Mouse (Mus musculus): Measurements from ENCODE around the gene Cep89. TPM values are rescaled to one million over a fixed set of nuclear protein-coding genes. Genes with fewer than 3 reads are reported as not detected.

Cep89 gene
- total RNA-seq, 4 experiments from 2014 or later = 13.7 to 19.8 (median 19.0) TPM

DNA sequence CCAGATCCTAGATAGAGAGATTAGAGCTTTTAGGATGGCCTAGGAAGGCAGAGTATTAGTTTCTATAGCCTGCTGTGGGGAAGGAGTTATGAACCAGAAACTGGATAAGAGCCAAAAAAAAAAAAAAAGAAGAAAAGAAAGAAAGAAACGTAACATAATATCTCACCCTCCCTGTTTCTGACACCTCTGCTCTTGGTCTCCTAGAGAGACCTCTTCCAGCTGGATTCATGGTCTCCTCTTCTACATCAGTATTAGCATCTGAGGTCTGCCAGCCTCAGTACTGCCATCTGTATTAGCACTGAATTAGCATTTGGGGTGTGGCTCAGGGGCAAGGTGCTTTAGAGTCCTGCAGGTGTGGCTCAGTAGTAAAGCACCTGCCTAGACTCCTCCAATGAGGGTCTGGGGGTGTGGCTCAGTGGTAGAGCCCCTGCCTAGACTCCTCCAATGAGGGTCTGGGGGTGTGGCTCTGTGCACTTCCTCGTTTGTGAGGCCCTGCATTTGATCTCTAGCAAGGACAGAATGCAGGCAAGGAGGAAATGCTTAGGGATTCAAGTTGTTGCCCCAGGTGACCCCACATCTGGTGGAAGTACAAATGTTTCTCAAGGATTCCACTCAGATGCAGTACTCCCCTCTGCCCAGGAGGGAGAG lies 14.0 kb upstream of the Cep89 start:
- DNase-seq (ENCODE audit: low spot score in 2 of 2) = no peak

DNA sequence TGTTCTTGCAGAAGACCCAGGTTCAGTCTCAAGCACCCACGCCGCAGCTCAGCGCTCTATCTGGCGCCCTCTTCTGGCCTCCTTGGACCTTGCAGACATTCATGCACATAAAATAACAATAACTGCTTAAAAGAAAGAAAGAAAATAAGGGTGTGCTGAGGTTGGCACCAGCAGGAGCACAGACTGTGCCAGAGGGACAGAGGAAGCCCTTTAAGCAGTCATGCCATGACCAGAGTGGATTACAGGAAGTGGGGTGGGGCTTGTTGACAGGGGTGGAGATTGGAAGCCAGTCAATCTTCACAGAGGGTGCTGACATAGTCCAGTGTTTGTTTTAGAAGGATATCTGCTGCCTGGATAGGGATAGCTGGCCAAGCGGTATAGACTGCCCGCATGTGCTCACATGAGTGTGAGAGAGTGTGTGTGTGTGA lies 10.3 kb upstream of the Cep89 start:
- DNase-seq (ENCODE audit: low spot score in 2 of 2) = no peak

DNA sequence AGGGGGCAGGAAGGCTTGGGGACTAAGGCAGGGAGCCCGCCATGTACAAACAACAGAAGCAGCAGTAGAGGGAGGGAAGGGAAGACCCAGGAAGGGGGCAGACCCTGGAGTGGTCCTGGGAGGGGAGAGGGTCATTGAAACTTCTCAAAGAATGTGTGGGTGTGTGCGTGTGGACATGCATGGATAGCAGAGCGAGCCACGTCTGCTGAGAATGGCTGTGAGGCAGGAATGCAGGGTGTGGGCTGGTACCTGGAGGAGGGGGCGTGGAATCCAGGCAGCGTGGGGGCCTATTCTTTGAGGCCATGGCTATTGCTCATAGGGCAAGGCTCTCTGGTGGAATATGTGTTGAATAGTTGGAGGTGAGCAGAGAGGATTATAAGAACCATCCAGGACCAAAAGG lies 8.1 kb upstream of the Cep89 start:
- no peak for DNase-seq (ENCODE audit: low spot score in 2 of 2)

DNA sequence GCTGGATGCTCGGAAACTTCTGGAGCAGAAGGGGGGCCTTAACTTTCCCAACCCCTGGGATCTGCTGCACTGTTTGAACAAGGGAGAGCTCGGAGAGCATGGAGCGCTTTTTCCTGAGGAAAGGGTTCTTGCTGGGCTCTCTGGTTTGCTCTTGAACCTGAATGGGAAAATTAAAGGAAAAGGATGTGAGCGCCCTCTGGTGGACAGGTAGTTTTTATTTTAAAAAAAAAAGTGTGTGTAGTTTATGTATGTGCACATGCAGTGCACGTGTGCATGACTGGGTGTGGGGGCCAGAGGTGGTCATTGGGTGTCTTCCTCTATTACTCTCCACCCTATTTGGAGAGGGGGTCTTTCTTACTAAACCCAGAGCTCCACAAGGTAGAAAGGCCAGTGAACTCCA lies 3.9 kb upstream of the Cep89 start:
- DNase-seq (ENCODE audit: low spot score in 2 of 2) = no peak

DNA sequence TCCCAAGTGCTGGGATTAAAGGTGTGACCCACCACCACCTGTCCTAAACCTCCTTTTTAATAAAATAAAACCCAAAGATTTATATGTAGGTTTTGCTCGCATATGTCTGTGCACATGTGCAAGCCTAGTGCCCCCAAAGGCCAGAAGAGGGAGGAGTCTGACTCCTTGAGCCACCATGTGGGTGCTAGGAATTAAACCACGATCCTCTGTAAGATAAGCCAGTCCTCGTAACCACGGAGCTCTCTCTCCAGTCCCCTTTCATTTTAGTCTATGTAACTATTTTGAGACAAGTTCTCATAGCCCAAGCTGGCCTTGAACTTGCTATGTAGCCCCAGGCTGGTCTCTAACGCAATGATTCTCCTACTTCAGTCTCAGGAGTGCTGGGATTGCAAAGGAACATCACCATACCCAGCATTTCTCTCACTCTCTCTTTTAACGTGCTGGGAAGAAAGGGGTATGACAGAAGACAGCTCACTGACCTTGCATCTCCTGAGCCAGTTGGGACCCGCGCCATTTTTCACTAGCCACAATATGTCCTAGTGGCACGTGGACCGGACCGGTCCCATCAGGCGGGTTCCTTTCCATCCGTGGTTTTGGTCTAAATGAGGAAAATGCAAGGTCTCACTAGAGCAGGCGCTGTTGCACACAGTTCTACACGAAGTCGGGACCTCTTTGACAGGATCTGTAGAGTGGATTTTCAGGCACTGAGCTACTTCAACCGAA lies 940 bp upstream of the Cep89 start:
- no peak for DNase-seq (ENCODE audit: low spot score in 2 of 2)

DNA sequence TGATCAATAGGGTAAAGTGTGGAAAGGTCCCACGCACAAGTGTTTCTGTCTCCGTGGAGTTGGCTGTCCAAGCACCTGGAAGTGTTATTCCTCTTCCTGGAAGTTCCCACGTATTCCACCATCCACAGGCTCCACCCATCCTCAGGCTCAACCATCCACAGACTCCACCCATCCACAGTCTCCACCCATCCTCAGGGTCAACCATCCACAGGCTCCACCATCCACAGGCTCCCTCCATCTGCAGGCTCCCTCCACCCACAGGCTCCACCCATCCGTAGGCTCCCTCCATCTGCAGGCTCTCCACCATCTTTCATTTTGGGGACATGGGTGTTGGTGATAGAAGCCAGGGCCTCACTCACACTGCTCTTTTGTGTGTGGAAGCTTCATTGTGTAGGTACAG lies 4.3 kb downstream of the Cep89 start:
- DNase-seq (ENCODE audit: low spot score in 2 of 2) = no peak

DNA sequence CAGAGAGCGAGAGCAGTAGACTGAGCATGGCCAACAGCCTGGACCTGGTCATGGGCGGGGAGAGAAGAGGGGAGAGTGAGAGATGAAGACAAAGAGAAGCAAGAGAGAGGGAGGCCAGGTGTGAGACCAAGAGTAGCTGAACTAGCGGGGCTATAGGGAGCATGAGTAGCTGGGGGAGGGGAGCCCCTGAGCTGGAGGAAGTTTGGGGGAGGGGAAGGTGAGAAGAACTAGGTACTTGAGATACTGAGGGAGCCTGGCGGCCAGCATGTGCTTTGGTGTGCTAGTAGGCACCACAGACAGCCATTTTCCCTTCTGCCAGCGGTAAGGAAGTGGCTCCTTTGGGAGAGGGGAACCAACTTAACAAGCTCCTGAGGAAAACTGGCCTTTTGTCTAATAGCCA lies 18.4 kb downstream of the Cep89 start:
- no peak for DNase-seq (ENCODE audit: low spot score in 2 of 2)

DNA sequence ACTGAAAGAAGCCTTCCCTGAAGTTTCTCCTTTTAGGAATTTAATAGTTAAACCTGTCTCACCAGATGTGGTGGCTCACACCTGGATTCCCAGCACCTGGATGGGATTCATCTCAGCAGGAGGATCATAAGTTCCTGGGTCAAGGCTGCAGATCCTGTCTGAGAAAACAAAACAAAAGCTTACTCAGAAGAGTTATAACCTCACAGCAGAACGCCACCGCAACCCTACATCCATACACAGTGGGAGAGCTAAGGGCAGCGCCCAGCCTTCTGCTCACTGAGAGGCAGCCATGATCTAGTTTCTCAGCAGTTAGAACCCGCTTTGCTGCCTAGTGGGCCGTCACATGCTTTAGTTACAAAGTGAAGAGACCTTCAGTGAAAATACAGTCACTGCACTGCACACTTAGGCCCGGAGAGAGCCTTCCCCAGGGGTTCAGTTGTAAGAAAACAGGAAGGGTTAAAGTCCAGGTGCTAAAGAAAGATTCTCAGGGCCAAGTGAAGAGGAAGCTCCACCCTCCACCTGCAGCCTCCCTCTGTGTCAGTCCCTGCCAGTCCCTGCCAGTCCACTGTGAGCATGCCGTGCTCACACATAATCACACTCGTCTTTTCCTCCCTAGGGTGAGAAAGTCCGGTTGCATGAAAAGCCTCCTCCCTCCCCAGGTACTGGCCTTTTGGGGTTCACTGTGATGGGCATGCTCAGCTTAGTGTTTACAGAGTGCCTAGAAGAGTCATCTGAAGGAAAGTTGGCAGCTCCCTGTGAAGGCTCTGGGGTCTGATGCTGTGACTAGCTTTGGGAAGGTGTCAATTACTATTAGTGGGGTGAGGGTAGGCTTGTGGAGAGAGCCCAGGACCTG lies 19.2 kb downstream of the Cep89 start:
- no peak for DNase-seq (ENCODE audit: low spot score in 2 of 2)

DNA sequence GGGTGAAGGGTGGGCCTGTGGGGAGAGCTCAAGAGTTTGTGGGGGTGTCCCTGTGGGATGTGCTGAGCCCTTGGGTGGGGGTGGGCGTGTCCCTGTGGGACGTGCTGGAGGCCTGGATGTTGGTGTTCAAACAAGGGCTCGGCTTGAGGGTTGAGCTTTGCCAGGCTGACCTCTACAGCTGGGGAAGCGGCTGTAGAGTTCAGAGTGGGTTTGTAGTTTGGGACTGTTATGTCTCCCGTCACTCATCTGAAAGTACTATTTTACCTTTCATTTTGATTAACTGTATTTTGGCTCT lies 19.8 kb downstream of the Cep89 start:
- DNase-seq (ENCODE audit: low spot score in 2 of 2) = no peak

DNA sequence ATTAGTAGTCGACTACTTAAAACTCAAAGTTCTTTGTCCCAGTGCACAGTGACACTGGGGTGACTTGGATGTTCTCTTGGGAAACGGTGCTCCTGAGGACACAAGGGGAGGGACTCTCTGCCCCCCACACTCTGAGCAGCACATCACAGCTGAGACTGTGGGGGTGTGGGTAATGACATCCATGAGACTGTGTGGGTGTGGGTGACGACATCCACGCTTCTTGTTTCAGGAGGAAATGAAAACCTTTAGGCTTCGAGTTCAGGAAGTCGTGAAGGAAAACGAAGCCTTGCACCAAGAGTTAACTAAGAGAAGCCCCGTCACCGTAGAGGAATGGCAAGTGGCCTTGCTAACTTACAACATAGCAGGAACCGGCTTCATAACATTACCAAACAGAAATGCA lies 26.2 kb downstream of the Cep89 start:
- no peak for DNase-seq (ENCODE audit: low spot score in 2 of 2)

DNA sequence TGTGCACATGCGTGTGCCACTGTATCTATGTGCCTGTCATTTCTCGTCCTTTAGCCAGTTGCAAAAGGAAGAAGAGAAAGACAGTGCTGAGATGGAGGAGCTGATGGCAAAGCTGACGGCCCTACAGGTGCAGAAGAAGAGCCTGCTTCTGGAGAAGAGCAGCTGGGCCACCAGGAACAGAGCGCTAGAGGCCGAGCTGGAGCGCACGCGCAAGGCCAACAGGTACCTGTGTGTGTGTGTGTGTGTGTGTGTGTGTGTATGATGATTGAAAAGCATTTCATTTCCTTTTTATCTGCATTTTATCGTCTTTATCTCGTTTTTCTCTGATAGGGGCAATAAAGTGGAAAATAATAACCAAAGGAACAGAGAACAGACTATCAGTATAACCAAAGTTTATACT lies 31.3 kb downstream of the Cep89 start:
- DNase-seq (ENCODE audit: low spot score in 2 of 2) = no peak

DNA sequence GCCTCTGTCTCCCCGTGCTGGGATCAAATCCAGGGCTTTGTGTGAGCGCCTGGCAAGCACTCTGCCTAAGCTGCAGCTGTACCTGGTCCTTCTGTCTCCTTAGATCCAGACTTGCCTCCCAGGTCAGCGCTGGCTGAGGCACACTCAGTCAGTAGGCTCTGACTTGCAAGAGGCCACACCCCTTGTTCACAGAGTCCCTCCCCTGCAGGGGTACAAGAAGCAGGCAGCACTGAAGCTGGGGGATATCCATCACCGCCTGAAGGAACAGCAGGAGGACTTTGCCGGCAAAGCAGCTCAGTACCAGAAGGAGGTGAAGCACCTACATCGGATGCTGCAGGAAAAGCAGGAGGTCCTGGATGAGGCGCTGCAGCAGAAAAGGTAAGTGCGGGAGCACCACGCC lies 38.4 kb downstream of the Cep89 start:
- DNase-seq (ENCODE audit: low spot score in 2 of 2) = no peak

DNA sequence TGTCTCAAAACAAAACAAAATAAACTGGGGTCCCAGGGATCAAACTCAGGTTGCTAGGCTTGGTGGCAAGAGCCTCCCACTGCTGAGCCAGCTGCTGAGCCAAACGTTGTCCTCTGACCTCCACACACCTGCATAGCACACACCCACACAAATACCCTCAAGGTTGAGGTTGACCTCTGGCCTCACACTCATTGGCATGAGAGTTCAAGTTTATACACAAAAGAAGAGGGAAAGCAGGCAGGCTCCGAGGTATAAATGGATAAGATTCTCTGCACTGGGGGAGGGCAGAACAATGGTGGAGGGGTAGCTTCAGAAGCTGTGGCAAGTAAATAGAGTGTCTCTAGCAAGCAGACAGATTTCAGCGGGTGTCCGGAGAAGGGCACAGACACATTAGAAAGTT lies 50.7 kb downstream of the Cep89 start:
- no peak for DNase-seq (ENCODE audit: low spot score in 2 of 2)

DNA sequence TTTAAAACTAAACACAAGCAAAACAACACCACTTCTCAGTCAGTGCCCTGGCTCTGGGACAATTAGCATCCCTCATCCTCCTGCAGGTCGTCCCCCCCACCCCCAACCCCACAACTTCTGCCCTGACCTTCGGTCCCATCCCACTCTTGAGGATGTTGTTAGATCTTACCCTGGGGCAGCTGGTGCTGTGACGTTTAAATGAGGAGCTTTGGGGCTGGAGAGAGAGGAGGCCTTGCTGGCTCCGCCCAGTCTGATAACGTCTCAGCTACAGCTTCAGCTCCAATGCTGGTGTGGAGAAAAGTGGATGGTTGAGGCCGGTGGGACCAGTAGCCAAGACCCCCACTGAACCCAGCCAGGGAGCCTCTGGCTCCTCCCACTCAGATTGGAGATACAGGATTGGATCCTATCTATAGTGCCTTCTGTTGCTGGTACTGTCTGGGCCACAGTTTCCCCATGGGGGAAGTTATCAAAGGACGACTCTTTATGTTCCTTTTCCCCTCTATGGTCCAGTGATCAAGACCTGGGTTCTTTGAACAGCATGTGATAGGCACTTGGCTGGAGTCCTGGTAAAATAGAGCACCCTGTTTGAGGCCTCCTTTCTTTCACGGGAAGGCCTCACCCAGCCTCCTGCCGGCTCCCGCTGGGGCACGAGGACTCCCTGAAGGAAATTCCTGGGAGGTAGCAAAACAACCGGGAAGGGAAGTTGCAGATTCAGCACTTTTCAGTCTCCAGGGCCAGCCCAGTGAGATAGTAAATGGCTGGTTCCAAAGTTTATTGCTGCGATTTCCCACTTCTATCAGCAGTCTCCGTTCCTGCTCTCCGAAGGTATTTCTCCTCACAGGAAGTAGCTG lies 51.4 kb downstream of the Cep89 start, which contains the start of gene Slc7a9:
Gene Slc7a9 (plus strand): TSS at position 801 of the 851 bp plus-strand sequence.
- no peak for DNase-seq (ENCODE audit: low spot score in 2 of 2)

DNA sequence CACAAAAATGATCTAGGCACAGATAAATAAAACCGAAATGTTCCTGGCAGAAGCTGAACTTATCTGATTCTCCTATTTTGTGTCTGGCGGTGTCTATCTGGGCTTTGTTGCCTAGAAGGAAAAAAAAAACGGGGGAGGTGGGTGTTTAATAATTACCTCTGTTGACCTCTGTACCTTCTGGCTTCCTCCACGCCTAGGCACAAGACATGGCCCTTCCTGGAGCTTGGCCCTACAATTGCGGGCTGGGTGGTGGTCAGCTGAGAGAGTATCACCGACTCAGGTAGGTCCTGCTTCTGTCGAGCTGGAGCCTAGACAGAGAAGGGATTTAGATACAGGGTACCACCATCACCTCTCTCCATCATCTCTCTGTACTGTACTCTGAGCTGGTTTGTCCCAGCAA lies 52.0 kb downstream of the Cep89 start:
- DNase-seq (ENCODE audit: low spot score in 2 of 2) = no peak

DNA sequence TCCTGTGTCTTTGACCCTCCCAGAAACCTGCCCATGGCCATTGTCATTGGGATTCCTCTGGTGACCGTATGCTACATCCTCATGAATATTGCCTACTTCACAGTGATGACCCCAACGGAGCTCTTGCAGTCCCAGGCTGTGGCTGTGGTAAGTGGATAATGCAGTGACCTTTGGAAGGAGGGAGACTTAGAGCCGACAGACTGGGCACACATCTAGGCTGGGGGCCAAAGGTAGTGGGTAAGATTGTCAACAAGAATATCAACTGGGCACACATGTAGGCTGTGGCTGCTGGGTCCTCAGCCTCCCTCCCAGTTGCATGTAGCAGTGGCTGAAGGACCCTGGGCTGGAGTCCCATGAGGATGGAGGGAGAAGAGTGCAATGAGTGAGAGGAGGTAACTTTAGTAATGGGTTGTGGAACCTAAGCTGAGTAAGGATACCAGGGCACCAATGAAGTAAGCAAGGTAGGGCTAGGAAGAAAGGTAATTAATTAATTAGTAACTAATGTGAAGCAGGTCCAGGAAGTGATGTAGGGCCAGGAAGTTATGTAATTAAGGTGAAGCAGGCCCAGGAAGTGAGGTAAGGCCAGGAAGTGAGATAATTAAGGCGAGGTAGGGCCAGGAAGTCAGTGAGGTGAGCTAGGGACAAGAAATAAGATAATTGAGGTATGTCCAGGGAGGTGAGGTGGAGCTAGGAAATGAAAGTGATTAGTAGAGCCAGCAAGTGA lies 59.4 kb downstream of the Cep89 start:
- no peak for DNase-seq (ENCODE audit: low spot score in 2 of 2)

DNA sequence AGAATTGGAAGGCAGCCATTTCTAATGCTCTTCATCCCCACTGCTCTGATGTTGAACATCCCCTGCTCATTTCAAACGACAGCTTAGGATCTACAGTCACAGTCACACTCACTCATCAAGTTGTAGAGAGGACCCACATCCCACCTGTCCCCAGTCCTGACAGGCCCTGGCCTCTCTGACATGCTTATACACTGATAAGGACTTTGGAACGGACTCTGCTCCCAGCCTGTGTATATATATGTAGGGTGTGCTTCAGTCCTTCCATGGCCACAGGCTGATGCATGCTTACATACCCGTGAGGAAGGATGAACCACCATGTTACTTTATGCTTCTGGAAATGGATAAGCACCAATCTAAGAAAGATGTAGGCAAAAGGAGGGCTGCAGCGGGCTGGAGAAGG lies 64.1 kb downstream of the Cep89 start:
- no peak for DNase-seq (ENCODE audit: low spot score in 2 of 2)

DNA sequence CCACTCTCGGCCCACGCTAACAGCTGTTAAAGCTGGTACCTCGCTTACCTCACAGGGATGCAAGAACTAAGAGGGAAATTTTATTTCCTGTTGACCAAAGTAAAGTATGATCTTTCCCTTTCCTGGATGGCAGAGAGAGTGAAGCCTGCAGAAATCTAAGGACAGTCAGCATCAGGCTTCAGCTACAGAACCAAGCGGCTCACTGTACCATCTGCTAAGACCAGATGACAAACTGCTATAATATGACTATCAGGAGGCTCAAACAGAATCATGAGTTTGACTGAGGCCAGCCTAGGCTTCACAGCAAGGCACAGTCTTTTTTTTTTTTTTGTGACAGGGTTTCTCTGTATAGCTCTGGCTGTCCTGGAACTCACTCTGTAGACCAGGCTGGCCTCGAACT lies 68.2 kb downstream of the Cep89 start:
- DNase-seq (ENCODE audit: low spot score in 2 of 2) = no peak

DNA sequence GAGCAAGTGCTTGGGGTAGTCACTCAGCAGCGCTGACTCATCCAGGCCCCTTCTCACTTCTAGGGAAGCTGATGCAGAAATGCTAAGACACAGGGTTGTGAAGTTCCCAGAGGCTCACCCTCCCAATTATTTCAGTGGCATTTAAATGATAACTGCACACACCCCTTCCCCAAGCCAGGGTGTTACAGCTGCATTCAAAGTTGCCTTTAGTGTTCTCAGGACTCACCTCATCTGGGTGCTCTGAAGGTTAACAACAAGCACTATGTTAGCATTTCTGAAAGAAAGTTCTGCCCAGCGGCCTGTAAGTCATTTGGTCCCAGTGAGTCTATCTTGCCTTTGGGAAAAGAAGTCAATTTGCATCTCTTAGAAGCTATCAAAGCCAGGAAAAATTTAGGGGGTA lies 71.0 kb downstream of the Cep89 start:
- DNase-seq (ENCODE audit: low spot score in 2 of 2) = no peak

DNA sequence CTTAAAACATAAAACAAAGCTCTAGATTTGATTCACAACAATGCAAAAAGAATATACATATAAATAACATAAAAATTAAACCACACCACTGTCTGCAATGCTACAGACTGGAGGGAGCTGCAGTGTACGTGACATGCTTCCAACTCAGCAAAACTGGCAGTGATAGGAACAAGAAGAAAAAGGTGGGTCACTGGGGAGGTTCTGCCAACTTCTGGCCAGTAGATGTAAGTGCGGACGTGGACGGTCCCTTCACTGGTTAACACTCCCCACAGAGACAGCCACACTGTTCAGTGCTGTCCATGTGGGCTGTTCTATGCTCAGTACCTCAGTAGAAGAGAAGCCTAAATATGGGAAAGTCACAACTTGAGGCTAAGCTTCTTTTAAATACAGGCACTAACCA lies 74.0 kb downstream of the Cep89 start:
- no peak for DNase-seq (ENCODE audit: low spot score in 2 of 2)

DNA sequence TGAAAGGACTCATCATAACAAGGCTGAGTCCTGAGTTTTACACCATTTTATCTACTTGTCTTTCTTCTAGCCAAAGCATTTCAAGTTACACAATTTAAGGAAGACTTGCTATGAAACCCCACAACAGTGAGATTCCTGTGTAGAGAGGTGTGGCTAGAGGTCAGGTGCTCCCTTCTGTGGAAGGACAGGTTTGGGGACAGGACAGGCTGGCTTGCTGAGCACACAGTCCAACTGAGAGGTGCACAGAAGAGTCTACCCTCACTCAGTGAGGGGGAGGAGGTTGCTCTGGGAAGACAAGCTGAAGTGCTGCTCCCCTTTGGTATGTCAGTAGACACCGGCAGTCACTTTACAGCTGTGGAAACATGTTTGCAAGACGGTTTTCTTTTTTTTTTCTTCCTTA lies 79.6 kb downstream of the Cep89 start:
- no peak for DNase-seq (ENCODE audit: low spot score in 2 of 2)

All from left cerebral cortex, adult 8-10 months (tissue).